Mouse (Mus musculus): Measurements from ENCODE around the gene Cdkn2a. TPM values are rescaled to one million over a fixed set of nuclear protein-coding genes. Genes with fewer than 3 reads are reported as not detected.

The Cdkn2a gene
- polyA plus RNA-seq (2017; shearing (Covaris generic)) = not detected

- peak; percentile 85 for ATAC-seq
These were observed at the start of gene Cdkn2a for GRCm38 (mm10) chr4:89294486-89295440. TSS of gene Cdkn2a (minus strand) at chr4:89294653.

GRCm38 (mm10) chr4:89313461-89313860 is 19.0 kb upstream of the Cdkn2a start:
- no peak for ATAC-seq

DNA sequence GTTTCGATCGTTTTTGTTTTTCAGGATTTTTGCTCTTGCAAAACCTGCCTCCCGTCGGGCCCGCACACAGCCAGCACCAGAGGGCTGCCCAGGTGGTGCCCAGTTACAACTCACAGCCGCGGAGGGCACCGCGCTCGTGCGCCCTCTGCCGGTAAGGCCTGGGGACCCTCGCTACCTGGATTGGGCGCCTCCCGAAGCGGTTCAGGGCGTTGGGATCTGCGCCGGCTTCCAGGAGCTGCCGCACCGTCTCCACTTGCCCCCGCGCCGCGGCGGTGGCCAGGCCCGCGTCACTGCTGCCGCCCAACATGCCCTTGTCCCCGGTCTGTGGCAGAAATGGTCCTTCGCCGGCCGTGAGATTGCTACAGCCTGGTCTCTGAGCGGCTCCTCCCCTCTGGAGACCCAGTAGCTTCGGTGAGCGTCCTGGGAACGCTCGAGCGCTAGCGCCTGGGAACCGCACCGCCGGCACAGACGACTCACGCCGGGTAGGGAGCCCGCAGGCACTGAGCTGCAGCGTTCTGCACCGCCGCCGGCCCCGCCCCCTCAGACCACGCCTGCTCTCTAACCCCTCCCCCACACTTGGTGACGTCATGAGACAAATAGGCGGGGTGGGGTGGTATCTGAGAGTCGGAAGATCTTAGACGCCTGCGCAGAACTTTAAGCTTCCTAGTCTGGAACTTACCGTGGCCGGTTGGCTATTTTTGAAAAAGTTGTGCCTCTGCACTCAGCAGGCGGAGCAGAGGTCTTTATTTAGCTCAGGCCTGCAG is 16.2 kb upstream of the Cdkn2a start, which contains the start of gene Cdkn2b:
Cdkn2b (minus strand) TSS at position 549 of the 764 bp plus-strand sequence.
- peak; percentile 94 for ATAC-seq

- no peak for ATAC-seq
These were observed 15.5 kb upstream of the Cdkn2a start for GRCm38 (mm10) chr4:89309996-89310395.

DNA sequence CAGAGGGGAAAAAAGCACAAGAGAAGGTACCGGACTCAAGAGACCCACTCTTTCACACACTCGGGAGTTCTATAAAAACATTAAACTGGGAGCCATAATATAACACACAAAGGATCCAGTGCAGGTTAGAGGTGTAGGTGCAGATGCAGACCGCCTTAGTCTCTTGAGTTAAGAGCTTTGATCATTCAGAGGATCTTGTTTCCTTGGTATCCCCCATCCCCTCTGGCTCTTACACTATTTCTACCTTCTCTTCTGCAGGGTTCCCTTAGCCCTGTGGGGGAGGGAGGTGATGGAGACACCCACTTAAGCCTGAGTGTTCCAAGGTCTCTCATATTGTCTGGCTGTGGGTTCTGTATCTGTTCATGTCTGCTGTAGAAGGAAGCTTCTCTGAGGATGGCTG is 13.5 kb upstream of the Cdkn2a start:
- ATAC-seq = no peak

- ATAC-seq = no peak
These were observed 12.4 kb upstream of the Cdkn2a start for GRCm38 (mm10) chr4:89306798-89307365.

DNA sequence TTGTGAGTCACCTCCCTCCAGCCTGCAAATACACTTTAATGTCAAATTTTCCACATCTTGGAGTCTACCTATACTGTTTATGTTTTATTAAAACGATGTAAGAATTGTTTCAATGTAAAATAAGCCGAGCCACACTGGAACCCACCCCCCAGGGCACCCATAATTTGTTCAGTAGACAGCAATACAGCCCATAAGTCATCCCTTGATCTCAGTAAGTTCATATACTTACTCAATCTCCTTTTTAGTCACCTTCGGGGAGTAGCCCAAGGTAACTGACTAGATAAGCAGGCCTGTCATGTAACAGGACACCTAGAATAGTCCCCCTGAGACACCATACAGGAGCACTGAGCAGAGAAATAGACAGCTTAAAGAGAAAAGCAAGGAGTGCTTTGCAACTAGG is 11.2 kb upstream of the Cdkn2a start:
- no peak for ATAC-seq

- ATAC-seq = no peak
These were observed 9.0 kb upstream of the Cdkn2a start for GRCm38 (mm10) chr4:89303281-89303995.

GRCm38 (mm10) chr4:89302129-89302528 is 7.7 kb upstream of the Cdkn2a start:
- ATAC-seq = no peak

DNA sequence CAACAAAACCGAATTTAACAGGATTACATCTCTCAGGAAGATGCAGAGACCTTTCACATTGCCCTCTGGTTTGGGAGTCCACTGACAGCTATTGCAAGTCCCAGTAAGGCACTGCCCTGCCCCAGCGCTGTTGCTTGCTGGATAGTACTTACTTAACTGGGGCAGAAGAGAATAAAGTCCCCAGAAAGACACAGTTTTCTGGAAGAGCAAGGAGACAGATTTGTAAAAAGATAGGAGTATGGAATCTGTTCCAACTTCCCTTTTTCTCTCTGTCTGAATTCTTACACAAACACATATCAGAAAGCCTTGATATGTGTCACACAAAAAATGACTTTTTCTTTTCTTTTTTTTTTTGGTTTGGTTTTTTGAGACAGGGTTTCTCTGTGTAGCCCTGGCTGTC is 5.3 kb upstream of the Cdkn2a start:
- no peak for ATAC-seq

DNA sequence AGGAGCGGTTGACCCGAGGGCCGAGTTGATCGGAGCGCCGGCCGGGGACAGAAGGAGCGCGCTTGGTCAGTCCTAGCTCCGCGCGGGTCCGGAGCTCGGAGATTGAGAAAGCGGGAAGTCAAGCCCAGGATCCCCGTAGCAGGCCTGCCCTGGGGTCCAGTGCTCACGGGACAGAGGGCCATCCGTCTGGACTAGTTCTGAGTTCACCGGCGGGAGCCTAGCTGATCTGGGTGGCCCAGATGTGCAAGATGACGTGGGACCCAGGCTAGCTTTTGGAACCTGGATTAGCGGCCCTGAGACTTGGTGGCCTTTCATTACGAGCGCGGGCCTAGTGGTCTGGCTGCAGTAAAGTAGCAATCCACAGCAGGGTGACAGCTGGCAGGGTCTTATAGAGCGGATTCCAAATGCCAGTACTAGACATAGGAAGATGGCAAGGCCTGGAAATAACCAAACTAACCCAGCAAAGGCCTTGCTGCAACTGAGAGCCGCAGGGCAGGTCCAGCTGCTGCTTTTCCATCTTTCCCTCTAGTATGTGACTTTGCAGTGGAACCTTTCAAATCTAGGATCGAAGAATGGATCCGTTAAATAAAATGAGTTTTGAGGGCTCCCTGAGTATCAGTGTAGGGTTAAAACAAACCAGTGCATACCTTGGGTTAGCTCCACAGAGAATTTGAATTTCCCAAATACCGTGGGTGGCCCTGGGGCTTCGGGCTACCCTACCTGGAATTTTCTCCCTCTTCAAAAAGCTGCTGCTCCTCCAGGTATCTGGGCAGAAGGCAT is 1.2 kb upstream of the Cdkn2a start:
- ATAC-seq = peak; percentile 2

- no peak for ATAC-seq
These were observed 365 bp downstream of the Cdkn2a start for GRCm38 (mm10) chr4:89294091-89294485.

- no peak for ATAC-seq
These were observed 937 bp downstream of the Cdkn2a start for GRCm38 (mm10) chr4:89293516-89293915.

- no peak for ATAC-seq
These were observed 5.4 kb downstream of the Cdkn2a start for GRCm38 (mm10) chr4:89289028-89289427.

DNA sequence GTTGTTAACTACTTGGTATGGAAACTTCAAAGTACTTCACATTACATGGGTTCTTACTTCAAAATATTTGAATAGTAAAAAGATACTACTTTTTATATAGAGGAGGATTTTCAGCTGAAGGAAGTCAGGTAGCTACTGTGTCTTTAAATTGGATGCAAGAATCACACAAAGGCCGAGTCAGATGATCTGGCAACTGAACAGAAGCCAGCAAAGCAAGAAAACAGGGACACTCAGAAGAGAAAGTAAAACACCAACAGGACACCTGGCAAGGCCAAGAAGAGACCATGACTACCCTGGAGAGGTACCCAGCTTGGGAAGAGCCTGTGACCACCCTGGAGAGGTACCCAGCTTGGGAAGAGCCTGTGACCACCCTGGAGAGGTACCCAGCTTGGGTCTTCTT is 7.9 kb downstream of the Cdkn2a start:
- ATAC-seq = no peak

GRCm38 (mm10) chr4:89285688-89286087 is 8.8 kb downstream of the Cdkn2a start:
- peak; percentile 30 for ATAC-seq

DNA sequence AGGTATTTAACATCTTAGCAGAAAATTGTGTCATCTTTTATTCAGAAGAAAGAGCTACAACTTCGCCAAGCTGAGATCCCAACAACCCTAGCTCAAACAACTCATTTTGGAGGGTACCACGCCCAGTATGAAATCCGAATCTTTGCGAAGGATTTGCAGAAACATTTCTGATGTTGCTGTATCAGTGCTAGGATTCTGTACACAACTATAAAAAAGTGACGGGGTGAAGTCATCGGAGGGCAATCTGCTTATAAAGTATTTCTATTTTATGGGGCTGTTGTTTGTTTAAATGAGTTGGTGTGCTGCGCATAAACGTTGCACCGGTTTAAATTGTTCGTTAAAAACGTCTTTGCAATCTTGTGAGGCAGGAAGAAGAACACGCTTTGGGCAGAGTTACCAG is 11.8 kb downstream of the Cdkn2a start:
- ATAC-seq = no peak

- peak; percentile 35 for ATAC-seq
These were observed 12.4 kb downstream of the Cdkn2a start for GRCm38 (mm10) chr4:89282036-89282566.

- ATAC-seq = no peak
These were observed 13.2 kb downstream of the Cdkn2a start for GRCm38 (mm10) chr4:89281236-89281635.

DNA sequence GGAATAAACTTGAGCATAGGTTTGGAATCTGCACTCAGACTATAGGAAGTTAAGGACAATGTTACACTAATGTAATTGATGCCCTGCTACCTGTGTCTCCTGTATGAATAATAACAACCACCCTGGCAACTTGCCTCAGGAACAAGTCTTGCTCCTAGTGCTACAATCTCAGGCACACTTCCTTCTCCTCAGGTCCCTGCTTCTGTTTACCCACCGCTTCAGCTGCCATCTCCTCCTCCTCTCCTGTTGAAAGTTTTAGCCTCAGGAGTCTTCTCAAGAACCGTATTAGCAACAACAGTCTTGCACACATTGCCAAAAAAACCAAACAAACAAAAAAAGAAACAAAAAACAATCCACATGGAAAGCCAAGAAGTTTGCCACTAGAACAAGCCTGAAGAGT is 14.8 kb downstream of the Cdkn2a start:
- ATAC-seq = no peak

DNA sequence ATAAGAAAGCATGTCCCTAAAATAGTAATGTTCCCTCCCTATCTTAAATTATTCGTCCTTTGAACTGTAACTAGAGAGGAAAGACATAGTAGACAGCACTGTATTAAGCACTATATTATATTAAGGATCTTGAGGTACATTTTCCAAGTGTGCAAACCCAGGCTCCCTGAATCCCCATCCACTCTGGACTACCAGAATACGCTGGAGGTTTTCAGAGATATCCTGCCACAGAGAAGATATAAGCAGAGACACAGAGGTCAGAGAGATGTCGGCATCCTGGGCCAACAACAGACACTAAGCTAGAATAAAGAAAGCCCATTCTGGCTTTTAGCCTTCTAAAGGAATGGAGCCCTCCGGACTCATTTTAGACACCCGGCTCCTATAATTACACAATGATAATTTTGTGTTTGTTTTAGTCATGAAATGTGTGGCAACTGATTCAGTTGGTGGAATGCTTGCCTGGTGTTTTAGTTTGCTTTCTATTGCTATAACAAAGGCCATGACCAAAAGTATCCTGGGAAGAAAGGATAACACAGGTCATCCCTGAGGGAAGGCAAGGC is 17.0 kb downstream of the Cdkn2a start:
- ATAC-seq = no peak

Data from CD4-positive, CD25-positive, alpha-beta regulatory T cell, adult 4 months (primary cell).